14 mouse cellular contexts compared by ENCODE assay signal in genomic region chr4:106322846-106323245, GRCm38 (mm10).
"Had no signal": no experiment of that assay in that cellular context is flagged by ENCODE, and none has a peak within 500 bp of the region (broad histone marks: within the 10 kb centered on the region; RNA-seq: fewer than 3 reads in every experiment).

No protein-coding gene starts in this region.

- H3K27ac ChIP-seq: kidney, postnatal 0 days; layer of hippocampus, adult 2 months; limb, embryonic 15.5 days; lung, embryonic 15.5 days had no signal

- ATAC-seq: intestine, postnatal 0 days had no signal

- H3K4me2 ChIP-seq: limb, embryonic 15.5 days; lung, embryonic 15.5 days had no signal

- H3K9ac ChIP-seq: limb, embryonic 15.5 days; lung, embryonic 15.5 days had no signal

- H3K9me3 ChIP-seq: limb, embryonic 15.5 days; lung, embryonic 15.5 days had no signal

- H3K36me3 ChIP-seq: limb, embryonic 15.5 days; lung, embryonic 15.5 days had no signal

- H3K4me3 ChIP-seq: layer of hippocampus, adult 2 months; limb, embryonic 15.5 days; lung, embryonic 15.5 days had no signal

- DNase-seq: kidney, adult 2 months; kidney, postnatal 25 days; layer of hippocampus, adult 9-11 months; lung, adult 18-20 months; lung, postnatal 10 days; lung, postnatal 36 days; midbrain, embryonic 14.5 days; thymus, adult 2 months; thymus, postnatal 4 days had no signal

- H3K27me3 ChIP-seq: limb, embryonic 15.5 days; lung, embryonic 15.5 days had no signal
